Mouse (Mus musculus) large intestine, adult 2 months (tissue): Measurements from ENCODE around the gene Neurl1a. TPM values are rescaled to one million over a fixed set of nuclear protein-coding genes. Genes with fewer than 3 reads are reported as not detected.

Experiments used
- DNase-seq: peaks from one replicate; pipeline ENCODE4 v3.0.0-alpha.2; 2012; ENCODE audit warnings: low read depth, low spot score
- WGBS: fragments of 180-500 bp; shearing (Covaris S2); methylation state at CpG from one replicate; pipeline ENCODE4 v1.1.7; 2018; 5-methylcytosine and 5-hydroxymethylcytosine counted together
- polyA plus RNA-seq: library from polyadenylated mRNA; depleted of rRNA; stranded (reverse); fragments of >200 nt; gene quantifications from 2 replicates; pipeline ENCODE4 v1.2.3, GENCODE M21; 2012

Neurl1a gene
- polyA plus RNA-seq, 1 experiment = 4.4 TPM

DNA sequence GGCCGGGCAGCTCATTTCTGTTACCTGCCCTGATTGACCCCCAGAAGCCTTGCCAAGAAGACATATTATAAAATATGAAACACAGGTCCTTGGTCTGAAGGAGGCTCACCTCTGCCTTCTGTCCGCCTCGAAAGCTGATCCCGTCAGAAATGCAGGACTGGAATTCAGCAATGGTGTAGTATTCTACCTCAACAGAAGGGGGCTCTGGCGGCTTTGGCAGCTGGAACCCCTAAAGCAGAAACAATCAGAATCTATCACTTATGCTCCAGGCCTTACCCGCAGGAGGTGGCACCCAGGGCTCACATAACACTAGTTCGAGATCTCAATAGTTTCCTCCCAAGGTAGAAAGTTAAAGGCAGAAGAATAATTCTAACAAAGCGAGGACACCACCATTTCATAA, 91.1 kb downstream of the Neurl1a start:
- 61% methylated on average over 8 of the region's 8 CpGs for WGBS
- no peak for DNase-seq

DNA sequence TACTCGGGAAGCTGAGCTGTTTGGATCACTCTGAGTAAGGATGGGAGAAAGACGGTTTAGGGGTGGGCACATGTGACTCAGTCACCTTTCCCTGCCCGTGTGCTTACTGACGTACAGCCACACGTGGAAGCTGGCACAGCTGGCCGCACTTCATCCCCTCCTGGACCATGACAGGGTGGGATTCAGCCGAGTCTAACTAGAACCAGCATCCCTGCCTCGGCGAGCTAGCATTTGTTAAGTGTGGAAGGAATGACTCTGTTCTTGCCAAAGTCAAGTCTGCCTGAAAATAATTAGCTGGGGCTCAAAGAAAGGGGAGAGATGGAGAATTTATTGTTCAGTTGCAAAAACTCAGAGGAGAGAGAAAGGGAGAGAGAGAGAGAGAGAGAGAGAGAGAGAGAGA, 91.9 kb downstream of the Neurl1a start:
- no peak for DNase-seq
- WGBS = 86% methylated on average over 9 of the region's 9 CpGs

GRCm38 (mm10) chr19:47276730-47277129, 98.1 kb downstream of the Neurl1a start:
- WGBS = 72% methylated on average over 6 of the region's 6 CpGs
- no peak for DNase-seq

GRCm38 (mm10) chr19:47279372-47279771, 100.8 kb downstream of the Neurl1a start:
- no peak for DNase-seq
- WGBS = 66% methylated on average over 4 of the region's 4 CpGs

GRCm38 (mm10) chr19:47279788-47280532, 101.3 kb downstream of the Neurl1a start:
- WGBS = 63% methylated on average over 15 of the region's 15 CpGs
- DNase-seq = no peak

GRCm38 (mm10) chr19:47280894-47281293, 102.3 kb downstream of the Neurl1a start:
- WGBS = 77% methylated on average over 9 of the region's 9 CpGs
- no peak for DNase-seq

DNA sequence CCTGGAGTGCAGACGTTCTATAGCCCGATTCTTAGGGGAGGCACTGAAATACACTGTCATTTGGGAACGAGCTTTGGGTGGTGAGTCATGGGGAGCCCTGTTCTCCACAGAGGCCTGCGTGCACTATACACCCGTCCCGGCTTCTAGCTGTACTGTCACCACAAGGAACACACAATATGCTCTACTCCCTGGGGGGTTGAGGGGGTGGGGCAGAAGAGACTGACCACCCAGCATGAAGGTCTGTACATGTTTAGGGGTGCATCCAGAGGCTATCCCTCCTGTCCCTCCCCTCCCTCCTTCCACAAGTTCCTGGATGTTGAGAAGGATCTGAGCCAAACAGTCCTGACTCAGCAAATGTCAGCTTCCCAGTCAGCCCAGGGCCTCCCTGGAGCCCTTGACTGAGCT, 103.4 kb downstream of the Neurl1a start:
- no peak for DNase-seq
- WGBS = 69% methylated on average over 6 of the region's 6 CpGs

DNA sequence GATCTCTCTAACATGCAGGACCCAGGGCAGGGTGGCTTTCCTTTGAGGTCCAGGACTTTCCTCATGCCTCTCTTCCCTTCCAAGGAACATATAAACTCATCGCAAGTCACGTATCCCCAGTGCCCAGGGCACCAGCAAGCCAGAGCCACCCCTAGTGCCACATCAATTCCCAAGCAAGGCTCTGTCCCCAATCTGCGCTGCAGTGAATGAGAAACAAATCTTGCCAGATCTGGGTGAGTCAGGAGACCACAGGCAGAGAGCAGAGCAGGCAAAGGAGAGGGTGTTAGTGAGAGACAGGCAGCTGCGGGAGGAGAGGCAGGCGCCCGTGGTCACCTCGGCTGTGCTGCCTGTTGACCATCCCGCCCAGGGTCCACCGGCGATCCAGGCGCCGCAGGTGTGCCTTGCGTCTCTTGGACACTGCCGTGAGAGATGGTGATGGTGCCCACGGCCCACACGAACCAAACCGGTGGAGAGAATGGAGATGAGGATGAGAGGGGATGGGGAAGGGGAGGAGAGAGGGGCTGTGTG, 104.1 kb downstream of the Neurl1a start:
- 87% methylated on average over 17 of the region's 17 CpGs for WGBS
- DNase-seq = no peak

DNA sequence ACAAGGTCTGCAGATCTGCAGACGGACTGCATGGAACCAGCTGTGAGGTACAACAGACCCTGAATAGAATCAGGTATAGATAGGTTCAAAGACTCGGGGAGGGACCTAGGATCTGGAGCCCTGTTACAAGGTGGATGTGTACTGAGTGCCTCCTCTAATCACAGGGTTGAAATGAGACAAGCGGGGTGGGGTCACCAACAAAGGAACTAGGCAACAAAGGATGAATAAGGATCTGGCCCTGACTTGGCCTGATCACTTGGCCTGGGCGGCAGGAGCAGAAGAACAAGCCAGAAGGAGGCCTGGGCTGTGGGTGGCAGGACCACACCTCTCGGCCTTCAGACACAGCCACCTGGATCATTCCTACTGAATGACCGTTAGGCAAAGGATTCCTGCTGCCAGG, 107.0 kb downstream of the Neurl1a start:
- 86% methylated on average over 6 of the region's 6 CpGs for WGBS
- no peak for DNase-seq

- WGBS = 85% methylated on average over 17 of the region's 17 CpGs
- no peak for DNase-seq
Measured at GRCm38 (mm10) chr19:47286886-47287450, 108.3 kb downstream of the Neurl1a start.

DNA sequence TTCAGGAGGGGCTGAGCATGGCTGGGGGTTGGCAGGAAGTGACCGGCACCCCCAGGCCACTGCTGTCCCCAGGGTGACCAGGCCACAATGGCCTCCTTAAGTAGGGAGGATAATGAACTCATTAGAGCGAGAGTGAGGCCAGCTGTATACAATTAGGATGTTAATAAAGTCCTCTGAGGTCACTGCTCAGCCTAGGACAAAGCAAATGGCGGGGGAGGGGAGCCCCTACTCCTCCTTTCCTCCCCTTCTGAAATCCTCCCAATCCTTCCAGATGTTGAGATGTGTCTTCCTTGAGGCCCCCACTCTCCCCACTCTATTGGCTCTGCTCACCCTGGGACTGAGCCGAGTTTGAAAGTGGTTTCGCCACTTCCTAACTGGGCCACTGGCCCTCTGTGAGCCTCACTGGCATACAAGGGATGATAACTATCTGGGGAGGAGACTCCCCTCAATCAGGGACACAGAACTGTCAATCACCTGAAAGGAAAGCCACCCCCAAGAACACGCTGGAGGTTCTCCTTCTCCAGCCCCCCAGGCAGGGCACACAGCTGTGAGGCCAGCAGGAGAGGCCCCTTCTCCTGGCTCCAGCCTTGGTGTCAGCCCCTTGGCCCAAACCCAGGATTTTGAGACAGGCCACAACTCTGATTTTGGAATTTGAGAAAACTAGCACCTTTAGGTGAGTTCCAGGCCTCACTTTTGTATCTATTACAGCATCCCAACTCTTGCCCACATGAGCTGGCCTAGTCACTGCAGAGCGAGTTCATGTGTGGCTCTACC, 112.9 kb downstream of the Neurl1a start:
- DNase-seq = no peak
- WGBS = 70% methylated on average over 7 of the region's 7 CpGs

- 59% methylated on average over 7 of the region's 7 CpGs for WGBS
- no peak for DNase-seq
Measured at GRCm38 (mm10) chr19:47292451-47292951, 113.9 kb downstream of the Neurl1a start.

- no peak for DNase-seq
- WGBS = 81% methylated on average over 11 of the region's 11 CpGs
Measured at GRCm38 (mm10) chr19:47298100-47298499, 119.5 kb downstream of the Neurl1a start.

DNA sequence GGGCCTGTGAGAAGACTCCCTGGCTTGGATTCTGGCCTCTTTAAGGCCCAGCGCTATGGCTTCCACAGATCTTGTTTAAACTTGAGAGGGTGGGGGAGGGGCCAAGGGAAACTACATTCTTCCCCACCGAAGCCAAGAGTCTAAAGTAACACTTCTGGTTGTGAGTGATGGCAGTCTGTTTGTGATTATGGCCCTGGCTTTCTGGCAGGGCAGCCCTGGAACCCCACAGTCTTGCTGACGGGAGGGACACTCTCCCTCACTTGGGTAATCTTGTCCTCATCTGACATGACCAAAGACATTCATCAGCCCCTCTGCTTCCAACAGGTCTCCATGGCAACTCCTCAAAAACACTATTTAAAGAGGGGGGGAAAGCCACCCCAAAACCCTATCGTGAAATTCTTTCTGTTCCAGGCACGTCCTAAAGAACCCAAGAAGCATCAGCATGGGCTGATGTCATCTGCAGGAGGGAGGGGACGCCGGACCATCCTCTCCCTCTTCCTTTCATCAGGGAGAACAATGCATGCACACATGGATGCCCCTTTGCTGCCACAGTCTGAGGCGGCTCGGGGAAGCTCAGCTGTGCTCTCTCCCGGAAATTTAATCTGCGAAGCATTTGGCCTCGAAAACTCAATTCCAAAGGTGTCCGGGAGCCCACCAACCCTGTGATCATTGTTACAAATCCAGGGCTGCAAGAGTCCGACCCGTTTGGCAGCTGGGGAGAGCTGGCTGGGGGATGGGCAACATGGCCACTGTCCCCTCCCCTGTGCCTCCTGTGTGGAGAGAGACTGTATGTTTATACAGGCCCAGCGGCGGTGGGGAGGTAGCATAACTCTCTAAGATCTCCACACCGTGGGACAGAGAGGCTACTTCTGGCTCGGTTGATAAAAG, 122.9 kb downstream of the Neurl1a start:
- 57% methylated on average over 19 of the region's 19 CpGs for WGBS
- DNase-seq = no peak

GRCm38 (mm10) chr19:47302191-47302852, 123.7 kb downstream of the Neurl1a start:
- 53% methylated on average over 21 of the region's 21 CpGs for WGBS
- DNase-seq = peak; percentile 50

- 48% methylated on average over 10 of the region's 10 CpGs for whole genome bisulfite sequencing
- peak; percentile 63 for DNase-seq
Measured at GRCm38 (mm10) chr19:47303128-47303527, 124.5 kb downstream of the Neurl1a start.

- whole genome bisulfite sequencing = 84% methylated on average over 5 of the region's 5 CpGs
- DNase-seq = no peak
Measured at GRCm38 (mm10) chr19:47304170-47304745, 125.6 kb downstream of the Neurl1a start.

DNA sequence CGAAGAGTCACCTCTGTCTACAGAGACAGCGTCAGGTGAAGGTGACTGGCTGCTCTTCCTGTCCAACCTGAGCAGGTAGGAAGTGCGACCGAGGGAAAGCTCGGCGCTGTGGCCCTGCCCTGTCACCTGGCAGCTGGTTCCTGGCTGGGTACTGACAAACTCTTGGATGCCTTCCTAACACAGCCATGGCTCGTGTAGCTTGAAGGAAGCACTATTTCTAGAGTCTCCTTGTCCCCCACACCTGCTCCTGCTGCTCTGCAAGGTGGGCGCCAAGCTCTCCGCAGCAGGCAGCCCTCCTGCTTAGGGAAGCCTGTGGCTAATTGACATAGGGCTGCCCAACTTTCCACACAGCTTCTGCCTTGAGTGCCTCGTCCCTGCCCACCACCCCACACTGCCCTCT, 126.8 kb downstream of the Neurl1a start:
- WGBS = 58% methylated on average over 10 of the region's 10 CpGs
- DNase-seq = no peak
